Mouse (Mus musculus) liver, embryonic 14.5 days (tissue): ENCODE results near the gene Il12rb1.

Experiments used
- CTCF ChIP-seq: IDR thresholded peaks from 2 replicates; pipeline ENCODE4 v1.5.1; 2016; ENCODE audit warnings: antibody characterized with exemption, low read depth, control low read depth
- EP300 ChIP-seq: IDR thresholded peaks from 2 replicates; pipeline ENCODE4 v1.6.1; 2016; ENCODE audit warnings: antibody characterized with exemption, low read depth

GRCm38 (mm10) chr8:70764676-70765075 lies 43.6 kb upstream of the Il12rb1 start:
- TF ChIP-seq CTCF: 0 out of 2 replicates have a peak, but pooled peaks have one; percentile 13
- TF ChIP-seq EP300: no peak
